Mouse (Mus musculus) MEL-GATA-1-ER (cell line): ENCODE results near the gene Hspa1l.
"Not testable (repeated sequence)": the region's sequence is repeated elsewhere in the genome, so short reads cannot be mapped to it uniquely, and the experiment has no call there.

Source experiments
- DNase-seq: peaks from one replicate; pipeline ENCODE4 v3.0.0-alpha.2; 2012; ENCODE audit warnings: low read depth; ENCODE audit errors: extremely low read depth

Hspa1l gene

GRCm38 (mm10) chr17:34950514-34951455 is 21.7 kb upstream of the Hspa1l start:
- DNase-seq, result no peak

DNA sequence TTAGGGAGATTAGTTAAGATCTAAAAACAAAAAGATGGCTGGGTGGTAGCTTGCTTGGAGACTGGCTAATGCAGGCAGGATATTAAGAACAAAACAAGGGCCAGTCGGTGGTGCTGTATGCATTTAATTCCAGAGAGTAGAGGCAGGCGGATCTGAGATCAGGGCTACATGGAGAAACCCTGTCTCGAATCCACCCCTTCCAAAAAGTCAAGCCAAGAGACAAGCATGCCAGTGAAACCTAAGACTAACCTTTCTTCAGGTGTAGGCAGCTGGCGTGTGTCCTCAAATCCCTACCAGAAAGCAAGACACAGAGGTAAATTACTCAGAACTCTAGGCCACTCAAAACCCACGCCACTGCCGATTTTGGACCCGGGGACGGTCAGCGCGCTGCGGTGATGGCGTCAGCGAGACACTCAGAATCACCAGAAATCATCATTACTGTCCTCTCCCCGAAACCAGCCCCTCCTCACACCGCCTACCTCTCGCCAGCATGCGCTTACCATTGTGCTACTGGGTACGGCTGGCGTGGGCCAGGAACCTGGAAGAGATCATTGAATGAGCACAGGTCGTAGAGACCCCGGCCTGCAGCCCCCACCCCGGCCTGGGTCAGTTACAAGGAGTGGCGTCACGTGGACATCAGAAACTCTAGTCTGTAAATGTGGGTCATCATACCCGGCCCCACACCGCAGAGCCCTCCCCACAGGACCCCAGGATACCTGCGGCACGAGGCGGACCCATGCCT is 20.7 kb upstream of the Hspa1l start:
- DNase-seq, result no peak

DNA sequence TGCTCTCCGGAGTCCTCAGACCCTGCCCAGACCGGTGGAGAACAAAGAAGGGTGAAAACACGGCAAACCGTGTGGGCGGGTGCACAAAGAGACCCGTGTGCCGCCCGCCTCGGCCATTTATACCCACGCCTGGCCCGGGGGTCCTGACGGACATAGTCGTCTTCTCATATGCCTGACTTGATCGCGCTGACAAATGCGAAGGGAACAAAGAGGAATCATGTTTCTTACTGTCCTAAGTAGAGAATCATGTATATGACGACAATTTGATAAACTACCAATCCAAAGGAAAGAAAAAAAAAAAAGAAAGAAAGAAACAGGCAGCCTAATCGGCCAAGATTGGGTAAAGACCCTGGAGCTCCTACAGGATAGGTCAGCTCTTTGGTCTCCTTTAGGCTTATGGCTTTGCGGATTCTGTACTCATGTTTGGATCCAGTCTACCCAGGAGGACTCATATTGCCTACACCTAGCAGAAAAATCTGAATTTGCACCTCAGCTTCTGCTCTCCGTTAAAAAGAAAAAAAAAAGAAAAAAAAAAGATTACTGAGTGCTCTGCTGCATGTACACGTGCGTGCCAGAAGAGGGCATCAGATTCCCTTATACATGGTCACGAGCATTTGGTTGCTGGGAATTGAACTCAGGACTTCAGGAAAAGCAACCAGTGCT is 20.0 kb upstream of the Hspa1l start:
- DNase-seq, result no peak

GRCm38 (mm10) chr17:34953258-34953657 is 19.2 kb upstream of the Hspa1l start:
- no peak for DNase-seq

GRCm38 (mm10) chr17:34953904-34954303 is 18.6 kb upstream of the Hspa1l start:
- no peak for DNase-seq

- no peak for DNase-seq
These were observed 17.7 kb upstream of the Hspa1l start for GRCm38 (mm10) chr17:34954831-34955230.

DNA sequence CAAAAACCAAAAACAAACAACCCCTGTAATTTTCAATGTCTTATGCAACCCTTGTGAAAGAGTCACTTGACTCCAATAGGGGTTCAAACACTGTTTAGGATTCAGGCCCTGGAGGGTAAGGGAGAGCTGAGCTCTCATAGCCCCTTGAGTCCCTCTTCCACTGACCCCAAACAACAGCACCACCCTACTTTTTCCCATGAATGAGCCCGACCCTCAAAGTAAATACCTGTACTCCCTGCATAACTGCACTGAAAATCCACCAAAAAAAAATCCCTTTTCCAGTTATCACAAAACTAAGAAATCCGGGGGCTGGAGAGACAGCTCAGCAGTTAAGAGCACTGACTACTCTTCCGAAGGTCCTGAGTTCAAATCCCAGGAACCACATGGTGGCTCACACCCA is 16.6 kb upstream of the Hspa1l start:
- DNase-seq, result no peak

DNA sequence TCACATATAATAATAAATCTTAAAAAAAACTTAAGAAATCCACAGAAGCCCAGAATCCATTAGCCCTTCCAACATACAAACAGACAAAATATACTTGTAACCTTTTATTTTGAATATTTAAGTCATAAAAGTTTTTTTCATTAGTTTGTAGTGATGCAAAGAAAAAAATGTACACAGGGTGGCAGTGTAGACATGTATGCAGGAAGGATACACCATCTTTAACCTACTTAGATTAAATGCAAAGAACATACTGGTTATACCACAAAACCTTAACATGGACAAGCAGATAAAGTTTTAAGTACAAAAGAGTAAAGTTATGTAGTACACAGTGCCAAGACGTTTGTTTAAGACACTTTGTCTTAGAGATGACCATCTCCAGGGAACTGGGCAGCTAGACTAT is 16.2 kb upstream of the Hspa1l start:
- no peak for DNase-seq

- not testable (repeated sequence) for DNase-seq
These were observed 15.2 kb upstream of the Hspa1l start for GRCm38 (mm10) chr17:34957291-34957690.

GRCm38 (mm10) chr17:34957966-34958365 is 14.5 kb upstream of the Hspa1l start:
- not testable (repeated sequence) for DNase-seq

GRCm38 (mm10) chr17:34958734-34959129 is 13.8 kb upstream of the Hspa1l start:
- DNase-seq, result not testable (repeated sequence)

GRCm38 (mm10) chr17:34959130-34959778 is 13.2 kb upstream of the Hspa1l start, which contains the start of gene Hspa1b:
Gene Hspa1b, minus strand, starts transcription at chr17:34959238.
- DNase-seq, result not testable (repeated sequence)

GRCm38 (mm10) chr17:34959881-34960515 is 12.5 kb upstream of the Hspa1l start:
- DNase-seq, result no peak

- DNase-seq, result no peak
These were observed 11.6 kb upstream of the Hspa1l start for GRCm38 (mm10) chr17:34960702-34961493.

- no peak for DNase-seq
These were observed 10.4 kb upstream of the Hspa1l start for GRCm38 (mm10) chr17:34962125-34962524.

- no peak for DNase-seq
These were observed 9.7 kb upstream of the Hspa1l start for GRCm38 (mm10) chr17:34962841-34963240.

DNA sequence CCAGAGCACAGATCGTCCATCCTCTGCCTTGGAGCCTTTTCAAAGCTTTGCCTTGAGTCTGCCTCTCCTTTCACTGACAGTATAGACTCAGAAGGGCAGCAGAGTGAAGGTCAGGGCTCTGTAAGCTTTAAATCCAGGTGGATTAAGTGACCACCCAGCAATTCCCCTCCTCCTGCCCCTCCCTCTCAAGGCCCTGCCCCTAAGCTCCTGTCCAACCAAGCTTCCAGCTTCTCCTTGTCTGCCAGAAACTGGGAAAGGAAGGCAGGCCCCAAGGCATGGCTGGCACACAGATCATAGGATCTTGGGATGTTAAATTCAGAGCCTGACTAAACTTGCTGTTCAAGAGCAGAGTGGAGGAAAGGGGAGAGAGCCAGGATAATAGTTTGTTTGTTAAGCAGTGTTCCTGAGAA is 7.9 kb upstream of the Hspa1l start:
- no peak for DNase-seq

DNA sequence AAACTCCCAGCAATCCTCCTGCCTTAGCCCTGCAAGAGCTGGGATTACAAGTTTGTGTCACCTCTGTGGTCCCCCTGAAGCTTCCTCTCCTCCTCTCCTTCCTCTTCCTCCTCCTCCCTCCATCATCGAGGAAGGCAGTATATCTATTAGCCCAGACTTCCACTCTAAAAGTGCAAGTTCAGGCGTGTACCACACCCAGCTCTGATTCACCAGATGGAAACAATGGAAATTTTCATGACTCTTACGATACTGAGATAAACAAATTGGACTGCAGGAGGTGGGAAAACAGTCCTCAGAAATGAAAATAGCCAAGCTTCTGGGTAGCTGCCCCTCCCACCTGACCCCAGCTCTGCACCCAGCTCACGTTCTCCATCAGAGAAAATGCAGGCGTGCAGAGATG is 6.9 kb upstream of the Hspa1l start:
- no peak for DNase-seq

DNA sequence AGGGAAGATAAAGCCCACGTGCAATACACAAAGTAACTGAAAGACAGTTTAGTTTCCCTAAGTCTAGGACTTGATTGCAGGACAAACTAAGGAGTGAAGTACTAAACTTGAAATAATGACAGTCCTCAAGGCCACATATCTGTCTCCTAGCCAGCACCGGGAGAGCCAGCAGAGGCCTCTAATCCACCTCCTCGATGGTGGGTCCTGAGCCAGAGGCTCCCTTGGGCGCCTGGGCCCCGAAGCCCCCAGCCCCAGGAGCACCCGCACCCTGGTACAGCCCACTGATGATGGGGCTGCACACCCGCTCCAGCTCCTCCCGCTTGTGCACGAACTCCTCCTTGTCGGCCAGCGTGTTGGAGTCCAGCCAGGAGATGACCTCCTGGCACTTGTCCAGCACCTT is 2.7 kb upstream of the Hspa1l start, which contains the start of gene Gm20481:
Gene Gm20481 (plus strand): TSS at position 91 of the 400 bp plus-strand sequence.
- DNase-seq, result not testable (repeated sequence)

GRCm38 (mm10) chr17:34970850-34971249 is 1.7 kb upstream of the Hspa1l start:
- DNase-seq, result not testable (repeated sequence)
